Mouse (Mus musculus) limb, embryonic 10.5 days (tissue): ENCODE results near the gene Itgb2l. TPM values are rescaled to one million over a fixed set of nuclear protein-coding genes. Genes with fewer than 3 reads are reported as not detected.
A peak's percentile ranks its signal among the peaks of the same experiment; 100 is the strongest.

Experiments
- DNase-seq: peaks from one replicate; pipeline ENCODE4 v3.0.0-alpha.2; 2017; ENCODE audit warnings: low spot score
- H3K27ac ChIP-seq: fragments of 300-500 bp; sonication (generic); 2 replicates; pipeline ENCODE4 v1.5.1; 2016; ENCODE audit warnings: mild to moderate bottlenecking
- H3K27me3 ChIP-seq: fragments of 300-500 bp; sonication (generic); 2 replicates; pipeline ENCODE4 v1.6.1; 2016; ENCODE audit warnings: low read depth, mild to moderate bottlenecking; ENCODE audit not compliant: poor library complexity, severe bottlenecking
- H3K36me3 ChIP-seq: fragments of 300-500 bp; sonication (generic); 2 replicates; pipeline ENCODE4 v1.6.1; 2016; ENCODE audit warnings: mild to moderate bottlenecking, moderate library complexity
- H3K4me1 ChIP-seq: fragments of 300-500 bp; sonication (generic); 2 replicates; pipeline ENCODE4 v1.6.1; 2016
- H3K4me3 ChIP-seq: fragments of 300-500 bp; sonication (generic); 2 replicates; pipeline ENCODE4 v1.5.1; 2016; ENCODE audit warnings: mild to moderate bottlenecking, moderate library complexity
- H3K9me3 ChIP-seq: fragments of 300-500 bp; sonication (generic); replicated peaks from 2 replicates; pipeline ENCODE4 v1.6.1; 2016; ENCODE audit warnings: mild to moderate bottlenecking
- WGBS: fragments of 180-500 bp; shearing (Covaris S2); methylation state at CpG from one replicate; pipeline ENCODE4 v1.1.7; 2016; 5-methylcytosine and 5-hydroxymethylcytosine counted together
- polyA plus RNA-seq: library from polyadenylated mRNA; unstranded; fragments of >200 nt; fragmentation: Nextera tagmentation; extraction: Ambion mirVana; gene quantifications from 2 replicates; pipeline ENCODE4 v1.2.1, GENCODE M21; 2016

Gene Itgb2l
- polyA plus RNA-seq, result 0.11 TPM in 1 of 2 replicates, not detected in the other

DNA sequence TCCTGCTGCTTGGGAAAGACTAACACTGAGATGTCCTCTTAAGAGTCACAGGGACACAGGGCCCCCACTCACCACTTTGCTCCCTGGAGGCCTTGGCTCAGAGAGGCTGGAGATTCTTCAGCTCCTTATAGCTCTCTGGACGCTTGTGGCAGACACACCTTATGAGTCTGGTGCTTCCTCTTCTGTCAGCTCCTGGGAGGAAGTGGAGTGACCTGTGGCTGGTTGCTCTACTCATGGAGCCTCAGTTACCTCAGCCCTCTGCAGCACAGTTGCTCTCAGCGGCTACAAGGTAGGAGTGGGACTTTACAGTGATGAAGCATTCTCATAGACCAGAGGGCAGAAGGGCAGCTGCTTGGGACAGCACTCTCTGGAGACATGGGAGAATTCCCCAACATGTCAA, at the start of gene Itgb2l:
Gene Itgb2l (minus strand): TSS at position 152 of the 400 bp plus-strand sequence.
- Histone ChIP-seq H3K4me3 (no peak within 1 kb of the TSS), H3K4me1 (peaks cover 16% of the 10 kb centered on the region), H3K27me3 (no peaks in the 10 kb centered on the region), H3K36me3 (no peaks in the 10 kb centered on the region), H3K9me3 (no peaks in the 10 kb centered on the region), H3K27ac (no peak within 1 kb of the TSS)
- DNase-seq, result no peak
- 90% methylated on average over 2 of the region's 2 CpGs for WGBS

DNA sequence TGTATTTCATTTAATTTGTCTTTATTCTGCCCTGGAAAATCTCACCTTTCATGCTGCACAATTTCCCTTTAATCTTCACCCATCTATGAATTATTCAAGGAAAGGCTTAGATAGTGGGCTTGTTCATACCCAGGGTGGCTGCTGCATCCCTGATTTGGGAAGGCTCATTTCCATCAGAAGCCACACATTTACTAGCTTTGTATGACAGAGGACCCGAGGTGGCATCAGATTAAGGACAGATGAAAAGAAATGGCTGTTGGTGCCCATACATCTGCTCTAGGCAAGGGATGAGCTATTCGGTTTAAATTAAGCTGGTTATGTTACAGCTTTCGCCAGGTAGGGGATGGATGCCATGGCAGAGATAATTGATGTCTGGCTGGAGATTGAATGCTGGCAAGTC, 48.1 kb upstream of the Itgb2l start:
- Histone ChIP-seq H3K4me3 (no peak overlapping the region), H3K9me3 (no peaks in the 10 kb centered on the region), H3K27ac (no peak overlapping the region), H3K4me1 (no peaks in the 10 kb centered on the region), H3K36me3 (no peaks in the 10 kb centered on the region), H3K27me3 (no peaks in the 10 kb centered on the region)
- WGBS, result 85% methylated on average over 3 of the region's 3 CpGs
- no peak for DNase-seq

DNA sequence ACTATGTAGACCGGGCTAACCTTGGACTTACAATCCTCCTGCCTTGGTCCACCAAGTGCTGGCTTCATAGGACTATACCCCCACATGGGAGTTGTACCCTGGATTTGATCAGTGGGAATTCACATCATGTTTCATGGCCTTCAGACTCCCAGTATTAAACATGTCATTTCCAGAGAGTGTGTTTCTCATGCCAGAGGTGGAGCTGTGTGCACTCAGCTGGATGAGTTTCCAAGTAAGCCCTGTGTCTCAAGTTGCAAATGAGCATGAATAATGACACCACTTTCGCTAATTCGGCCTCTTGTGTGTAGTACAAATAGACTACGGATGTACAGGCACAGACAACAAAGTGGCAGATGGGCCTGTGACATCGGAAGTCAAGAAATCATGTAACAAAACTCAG, 44.6 kb upstream of the Itgb2l start:
- Histone ChIP-seq H3K4me1 (no peaks in the 10 kb centered on the region), H3K4me3 (no peak overlapping the region), H3K27me3 (no peaks in the 10 kb centered on the region), H3K9me3 (no peaks in the 10 kb centered on the region), H3K27ac (no peak overlapping the region), H3K36me3 (no peaks in the 10 kb centered on the region)
- WGBS, result 86% methylated on average over 5 of the region's 5 CpGs
- DNase-seq, result no peak

DNA sequence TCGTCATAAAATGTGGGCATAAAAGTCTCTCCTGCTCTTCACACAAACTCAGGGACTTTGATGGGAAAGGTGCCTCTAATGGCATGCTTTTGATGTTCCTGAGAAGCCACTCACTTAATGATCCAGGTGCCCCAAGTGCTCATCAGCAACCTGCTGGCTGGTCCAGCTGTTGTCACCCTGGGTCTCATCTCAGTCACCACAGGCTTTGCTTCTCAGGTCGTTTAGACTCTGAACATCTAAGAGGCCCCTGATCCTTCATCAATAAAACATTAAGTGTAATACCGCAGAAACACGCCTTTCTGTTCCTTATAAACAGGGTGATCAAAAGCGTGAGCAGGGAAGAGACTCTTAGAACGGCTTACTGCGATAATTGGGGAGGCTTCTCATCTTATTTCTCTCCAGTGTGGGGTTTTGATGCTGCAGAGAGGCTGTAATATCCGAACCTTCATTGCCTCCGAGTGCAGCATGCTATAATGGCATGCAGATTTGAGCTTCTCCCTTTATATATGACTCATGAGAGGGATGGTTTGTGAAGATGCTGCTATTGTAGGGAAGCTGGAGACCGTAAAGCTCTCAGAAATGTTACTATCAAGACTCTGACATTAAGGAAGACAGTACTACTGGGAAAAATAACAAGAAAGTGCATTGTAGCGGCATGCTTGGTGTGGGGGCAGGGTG, 43.7 kb upstream of the Itgb2l start:
- no peak overlapping the region for H3K4me3 ChIP-seq
- H3K9me3 ChIP-seq, result no peaks in the 10 kb centered on the region
- WGBS, result 74% methylated on average over 11 of the region's 11 CpGs
- DNase-seq, result no peak
- H3K36me3 ChIP-seq, result no peaks in the 10 kb centered on the region
- H3K27me3 ChIP-seq, result no peaks in the 10 kb centered on the region
- H3K4me1 ChIP-seq, result no peaks in the 10 kb centered on the region
- H3K27ac ChIP-seq, result no peak overlapping the region

DNA sequence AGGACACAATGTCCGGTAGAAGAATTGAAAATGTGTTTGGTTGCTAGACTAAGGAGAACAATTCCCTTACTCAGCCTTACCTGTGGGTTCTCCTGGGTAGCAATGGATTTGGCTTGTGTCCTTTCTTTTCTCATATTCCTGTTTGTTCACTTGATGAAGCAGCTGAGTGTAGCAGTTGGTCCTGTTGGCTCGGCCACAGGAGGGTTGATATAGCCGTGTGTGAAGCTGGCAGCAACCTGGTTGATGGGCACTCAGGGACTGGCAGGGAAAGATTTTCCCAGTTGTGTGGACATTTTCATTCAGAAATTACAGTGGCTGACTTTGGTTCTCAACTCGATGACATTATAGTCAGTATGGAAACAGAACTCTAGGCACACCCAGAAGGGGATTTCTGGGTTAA, 38.4 kb upstream of the Itgb2l start:
- H3K9me3 ChIP-seq, result no peaks in the 10 kb centered on the region
- 97% methylated on average over 4 of the region's 4 CpGs for WGBS
- no peak overlapping the region for H3K4me3 ChIP-seq

DNA sequence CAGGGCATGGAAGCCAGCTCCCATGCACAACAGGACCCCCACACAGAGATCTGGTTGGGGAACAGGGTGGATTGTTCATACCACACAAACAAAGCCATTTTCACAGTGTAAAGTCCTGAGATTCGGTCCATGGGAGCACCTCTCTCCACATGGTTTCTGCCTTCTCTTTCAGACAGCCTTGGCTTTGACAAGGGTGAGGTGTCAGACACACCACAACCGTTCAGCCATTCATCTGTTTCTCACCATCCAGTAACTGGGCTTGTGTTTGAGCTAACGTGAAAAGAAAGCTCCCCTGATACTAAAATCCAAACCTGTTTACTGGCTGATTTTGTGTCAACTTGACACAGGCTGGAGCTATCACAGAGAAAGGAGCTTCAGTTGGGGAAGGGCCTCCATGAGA, 30.8 kb upstream of the Itgb2l start:
- Histone ChIP-seq H3K9me3 (no peaks in the 10 kb centered on the region), H3K4me1 (peaks cover 18% of the 10 kb centered on the region), H3K27ac (no peak overlapping the region), H3K27me3 (no peaks in the 10 kb centered on the region), H3K36me3 (no peaks in the 10 kb centered on the region), H3K4me3 (no peak overlapping the region)
- WGBS, result 71% methylated on average over 3 of the region's 3 CpGs
- no peak for DNase-seq

More for the DNA sequence above, 38.4 kb upstream of the Itgb2l start:
- Histone ChIP-seq H3K27me3 (no peaks in the 10 kb centered on the region), H3K4me1 (no peaks in the 10 kb centered on the region), H3K36me3 (no peaks in the 10 kb centered on the region), H3K27ac (no peak overlapping the region)
- DNase-seq, result no peak

DNA sequence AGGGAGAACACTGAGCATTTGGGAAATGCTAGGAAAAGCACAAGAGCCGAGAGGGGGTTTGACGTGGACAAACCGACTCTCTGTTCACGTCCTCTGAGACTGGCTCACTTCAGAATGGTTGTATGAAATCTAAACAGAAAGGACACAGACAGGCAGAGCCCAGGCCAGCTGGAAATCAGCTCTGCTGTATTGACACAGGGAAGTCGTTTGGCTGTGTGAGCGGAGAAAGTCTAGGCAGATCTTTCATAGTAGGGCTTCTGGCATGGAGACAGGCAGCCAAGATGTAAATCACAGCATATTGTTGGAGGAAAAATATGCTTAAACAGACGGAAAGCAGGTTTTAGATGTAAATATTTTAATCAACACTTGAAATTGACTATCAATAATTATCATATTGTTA, 29.4 kb upstream of the Itgb2l start:
- H3K4me1 ChIP-seq, result peaks cover 18% of the 10 kb centered on the region
- no peaks in the 10 kb centered on the region for H3K27me3 ChIP-seq
- no peak overlapping the region for H3K4me3 ChIP-seq
- H3K36me3 ChIP-seq, result no peaks in the 10 kb centered on the region
- no peak overlapping the region for H3K27ac ChIP-seq
- no peak for DNase-seq
- 62% methylated on average over 7 of the region's 7 CpGs for WGBS
- H3K9me3 ChIP-seq, result no peaks in the 10 kb centered on the region

DNA sequence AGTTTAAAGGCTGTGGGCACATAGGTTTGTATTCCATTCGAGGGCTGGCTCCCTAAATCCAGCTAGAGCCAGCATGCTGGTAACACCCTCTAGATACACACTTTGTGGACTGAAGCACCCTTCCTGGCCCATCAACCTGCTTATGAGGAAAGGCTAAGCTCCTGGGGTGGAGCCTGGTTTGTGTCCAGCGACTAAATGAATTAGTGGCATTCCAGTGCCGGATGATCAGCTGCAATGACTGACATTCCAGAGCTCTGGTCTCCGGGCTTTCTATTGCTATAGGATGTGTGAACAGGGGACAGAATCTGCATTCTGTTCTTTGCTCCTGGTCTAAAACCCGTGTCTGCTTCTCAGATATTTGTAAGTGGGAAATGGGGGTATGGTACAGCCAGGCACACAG, 28.9 kb upstream of the Itgb2l start:
- no peaks in the 10 kb centered on the region for H3K36me3 ChIP-seq
- H3K27me3 ChIP-seq, result no peaks in the 10 kb centered on the region
- 33% methylated on average over 5 of the region's 5 CpGs for WGBS
- H3K4me3 ChIP-seq, result no peak overlapping the region
- peaks cover 21% of the 10 kb centered on the region for H3K4me1 ChIP-seq
- no peak overlapping the region for H3K27ac ChIP-seq
- H3K9me3 ChIP-seq, result no peaks in the 10 kb centered on the region
- no peak for DNase-seq

DNA sequence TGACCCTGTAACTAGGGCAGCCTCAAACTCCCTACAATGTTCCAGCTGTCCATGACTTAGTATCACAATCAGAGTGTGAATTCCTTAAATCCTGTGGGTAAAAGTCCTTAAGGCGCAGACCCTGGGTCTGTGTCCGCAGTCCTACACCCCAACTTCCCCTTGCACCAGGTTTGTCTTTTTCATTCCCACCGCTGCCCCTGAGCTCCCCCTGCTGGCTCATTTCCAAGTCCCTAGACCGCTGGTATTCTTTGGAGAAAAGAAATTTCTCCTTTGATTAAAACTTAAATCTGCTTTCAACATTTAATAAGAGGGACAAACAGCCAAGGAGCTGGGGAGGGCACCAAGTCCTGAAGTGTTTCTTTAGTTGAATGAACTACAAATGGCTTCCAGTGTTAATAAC, 26.2 kb upstream of the Itgb2l start:
- Histone ChIP-seq H3K9me3 (no peaks in the 10 kb centered on the region), H3K27me3 (no peaks in the 10 kb centered on the region), H3K36me3 (no peaks in the 10 kb centered on the region), H3K27ac (no peak overlapping the region), H3K4me1 (peaks cover 34% of the 10 kb centered on the region), H3K4me3 (no peak overlapping the region)
- 57% methylated on average over 4 of the region's 4 CpGs for WGBS
- peak; percentile 35 for DNase-seq

DNA sequence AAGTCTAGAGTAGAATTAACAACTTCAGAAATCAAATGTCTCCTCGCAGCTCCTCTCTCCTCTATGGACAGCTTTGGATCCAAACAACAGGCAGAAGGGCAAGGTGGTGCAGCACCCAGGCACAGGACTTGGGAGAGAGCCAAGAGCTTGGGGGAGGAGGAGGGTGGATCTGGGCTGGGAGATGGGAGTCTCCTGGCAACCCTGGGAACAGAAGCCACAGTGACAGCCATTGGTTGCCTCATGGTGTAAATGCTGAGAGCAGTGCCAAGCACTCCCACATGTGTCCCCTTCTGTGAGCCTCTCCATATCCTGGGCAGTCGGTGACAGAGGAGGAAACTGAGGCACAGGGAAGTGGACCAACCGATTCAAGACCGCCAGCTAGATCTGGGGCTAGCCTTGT, 25.3 kb upstream of the Itgb2l start:
- 88% methylated on average over 4 of the region's 4 CpGs for WGBS
- no peak for DNase-seq
- Histone ChIP-seq H3K27me3 (no peaks in the 10 kb centered on the region), H3K4me1 (peaks cover 30% of the 10 kb centered on the region), H3K27ac (no peak overlapping the region), H3K4me3 (no peak overlapping the region), H3K36me3 (no peaks in the 10 kb centered on the region), H3K9me3 (no peaks in the 10 kb centered on the region)

DNA sequence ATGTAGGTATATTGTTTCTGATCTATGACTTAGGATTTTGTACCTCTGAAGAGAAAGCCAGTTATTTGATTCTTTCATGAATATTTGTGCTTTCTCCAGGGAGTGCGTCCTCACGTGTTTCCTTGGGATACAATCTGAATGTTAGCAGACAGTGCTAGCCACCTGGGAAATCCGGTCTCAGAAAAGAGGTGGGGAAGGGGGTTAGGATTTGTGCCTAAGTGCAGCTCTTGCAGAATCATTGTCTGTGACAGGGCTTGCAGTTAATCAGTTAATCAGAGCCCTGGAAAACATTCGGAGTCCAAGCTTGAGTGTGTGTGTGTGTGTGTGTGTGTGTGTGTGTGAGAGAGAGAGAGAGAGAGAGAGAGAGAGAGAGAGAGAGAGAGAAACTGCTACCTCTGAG, 24.6 kb upstream of the Itgb2l start:
- Histone ChIP-seq H3K27me3 (no peaks in the 10 kb centered on the region), H3K4me1 (peaks cover 30% of the 10 kb centered on the region), H3K27ac (no peak overlapping the region), H3K9me3 (no peaks in the 10 kb centered on the region), H3K36me3 (no peaks in the 10 kb centered on the region), H3K4me3 (no peak overlapping the region)
- WGBS, result 76% methylated on average over 4 of the region's 4 CpGs
- DNase-seq, result no peak

DNA sequence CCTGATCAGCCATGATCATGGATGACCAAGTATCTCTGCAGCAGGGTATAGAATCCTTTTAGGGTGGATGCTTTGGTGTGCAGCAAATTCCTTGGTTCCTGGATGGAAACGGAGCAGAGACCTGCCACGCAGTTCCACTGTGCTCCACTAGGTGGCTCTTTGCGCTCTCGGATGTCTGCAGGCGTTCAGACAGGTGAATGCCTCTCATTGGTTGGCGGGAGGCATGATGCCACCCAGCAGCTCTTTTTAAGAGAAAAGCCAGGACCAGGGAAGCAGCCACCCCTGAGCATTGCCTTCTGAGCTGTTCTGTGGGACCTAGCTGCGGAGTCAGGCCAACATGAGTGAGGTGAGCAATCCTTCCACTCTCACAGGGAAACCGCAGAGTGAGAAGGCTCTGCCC, 24.0 kb upstream of the Itgb2l start, which contains the start of gene Pcp4:
Gene Pcp4 (plus strand): TSS at position 162 of the 400 bp plus-strand sequence.
- Histone ChIP-seq H3K36me3 (no peaks in the 10 kb centered on the region), H3K27ac (no peak within 1 kb of the TSS), H3K4me3 (no peak within 1 kb of the TSS), H3K4me1 (peaks cover 26% of the 10 kb centered on the region), H3K9me3 (no peaks in the 10 kb centered on the region), H3K27me3 (no peaks in the 10 kb centered on the region)
- peak; percentile 86 for DNase-seq
- WGBS, result 12% methylated on average over 8 of the region's 8 CpGs

DNA sequence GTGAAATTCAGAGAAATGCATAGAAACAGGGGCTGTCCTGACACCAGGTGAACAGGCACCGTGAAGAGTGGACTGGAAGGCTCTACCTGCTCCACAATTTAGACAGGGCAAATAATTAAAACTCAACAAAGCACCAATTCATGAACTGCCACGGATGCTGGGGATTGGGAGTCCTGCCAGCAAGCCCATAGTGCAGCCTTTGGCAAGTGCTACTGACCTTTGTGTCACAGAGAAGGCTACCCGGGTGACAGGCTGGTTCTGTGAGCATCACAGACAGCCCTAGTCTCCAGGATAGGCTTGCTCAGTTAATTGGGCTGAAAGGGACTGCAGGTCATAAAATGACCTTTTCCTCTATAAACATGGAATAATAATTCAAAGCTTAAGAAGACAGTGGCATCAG, 17.4 kb upstream of the Itgb2l start:
- no peaks in the 10 kb centered on the region for H3K36me3 ChIP-seq
- no peak overlapping the region for H3K4me3 ChIP-seq
- no peak for DNase-seq
- WGBS, result 64% methylated on average over 3 of the region's 3 CpGs
- no peaks in the 10 kb centered on the region; the same call in 1 of the 2 replicates for H3K4me1 ChIP-seq
- H3K9me3 ChIP-seq, result no peaks in the 10 kb centered on the region
- H3K27ac ChIP-seq, result no peak overlapping the region
- no peaks in the 10 kb centered on the region for H3K27me3 ChIP-seq

DNA sequence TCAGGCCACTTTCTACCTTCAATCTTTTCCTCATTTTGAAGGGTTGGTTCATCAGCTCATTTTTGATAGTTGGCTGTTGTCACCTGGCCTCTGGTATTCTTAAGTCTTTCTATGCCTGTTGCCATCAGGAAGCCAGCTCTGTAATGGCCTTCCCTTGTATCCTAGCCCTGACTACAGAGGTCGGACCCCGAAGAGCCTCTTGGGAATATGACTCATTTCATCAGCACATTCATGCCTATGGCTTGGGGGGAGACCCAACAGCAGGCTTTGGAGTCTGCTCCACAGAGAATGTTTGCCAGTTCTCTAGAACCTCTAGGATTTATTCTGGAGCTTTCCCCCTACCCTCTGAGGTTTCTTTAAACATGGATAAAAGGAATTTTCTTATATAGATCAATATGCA, 15.9 kb upstream of the Itgb2l start:
- Histone ChIP-seq H3K36me3 (no peaks in the 10 kb centered on the region), H3K9me3 (no peaks in the 10 kb centered on the region), H3K27me3 (no peaks in the 10 kb centered on the region), H3K4me1 (no peaks in the 10 kb centered on the region; the same call in 1 of the 2 replicates), H3K27ac (no peak overlapping the region), H3K4me3 (no peak overlapping the region)
- 93% methylated on average over 2 of the region's 2 CpGs for WGBS
- no peak for DNase-seq
